Mouse (Mus musculus) layer of hippocampus, postnatal 36 days (tissue): ENCODE measurements around the gene Ptprn2. TPM values are rescaled to one million over a fixed set of nuclear protein-coding genes. Genes with fewer than 3 reads are reported as not detected.

Experiments
- DNase-seq, 2 experiments: peaks; one replicate each; pipeline ENCODE4 v3.0.0; 2022
- microRNA-seq, 2 experiments: library from miRNA; unstranded; fragments of <30 nt; microRNA quantifications; one replicate each; pipeline ENCODE4 v1.2.0; 2021
- total RNA-seq, 2 experiments: library from RNA; stranded (reverse); gene quantifications; 2 replicates each; pipeline ENCODE4 v1.2.3; 2021

Ptprn2 gene
- total RNA-seq, 2 experiments from 2014 or later: 281 to 298 TPM

DNA sequence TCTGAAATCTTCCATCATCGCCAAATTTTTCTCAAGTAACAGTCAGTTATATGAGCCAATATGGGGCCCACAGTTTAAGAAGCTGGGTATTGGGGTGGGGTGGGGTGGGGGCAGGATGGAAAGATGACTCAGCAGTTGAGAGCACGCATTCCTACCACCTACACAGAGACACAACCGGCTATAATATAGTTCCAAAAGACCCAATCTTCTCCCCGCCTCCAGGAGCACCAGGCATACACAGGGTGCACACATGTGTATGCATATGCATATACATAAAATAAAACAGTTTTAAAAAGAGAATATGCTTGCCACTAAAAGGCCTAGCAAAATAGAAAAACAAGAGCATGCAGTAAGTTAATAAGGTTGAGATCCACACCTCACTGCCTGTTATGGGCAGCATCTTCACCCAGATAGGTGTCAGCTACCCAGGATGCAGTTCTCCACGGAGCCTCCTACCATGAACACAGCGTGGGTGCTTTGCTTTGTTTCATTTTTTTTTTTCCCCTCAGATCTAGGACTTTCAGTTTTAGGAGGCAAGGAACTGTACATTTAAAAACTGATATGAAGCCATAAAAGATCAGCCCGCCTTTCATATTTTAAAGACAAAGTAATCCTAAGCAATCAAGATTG lies 783.1 kb downstream of the Ptprn2 start:
- DNase-seq: no peak

DNA sequence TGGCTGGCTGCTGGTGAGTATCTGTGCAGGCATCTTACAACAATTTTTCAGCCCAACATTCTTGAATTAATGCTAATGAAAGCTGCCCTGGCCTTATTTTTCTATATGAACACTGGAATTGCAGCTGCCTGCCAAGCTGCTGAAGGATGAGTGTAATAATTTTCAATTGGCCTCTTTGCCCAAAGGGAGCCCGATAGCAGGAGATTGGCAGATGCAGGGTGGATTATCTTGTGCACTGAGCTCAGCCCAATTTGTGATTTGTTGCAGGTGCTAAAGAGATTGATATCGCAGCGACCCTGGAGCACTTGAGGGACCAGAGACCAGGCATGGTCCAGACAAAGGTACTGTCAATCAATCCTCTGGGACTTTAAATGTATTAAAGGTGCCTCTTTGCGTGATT lies 783.8 kb downstream of the Ptprn2 start:
- DNase-seq: no peak

DNA sequence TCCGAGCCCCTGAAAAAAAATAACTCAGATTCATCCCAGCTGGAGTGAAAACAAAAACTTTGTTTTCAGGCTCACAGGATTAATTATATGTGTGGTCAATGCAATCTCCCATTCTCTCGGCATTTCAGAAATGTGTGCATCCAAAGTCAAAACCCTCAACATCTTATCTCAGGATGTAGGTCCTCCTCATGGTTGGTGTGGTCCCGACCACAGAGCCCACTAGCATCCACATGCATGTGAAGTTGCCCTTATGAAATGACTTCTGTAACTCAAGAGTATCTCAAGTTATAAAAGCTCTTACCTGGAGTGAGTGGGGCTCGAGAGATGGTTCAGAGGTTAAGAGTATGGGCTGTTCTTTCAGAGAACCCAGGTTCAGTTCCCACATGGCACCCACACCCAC lies 784.7 kb downstream of the Ptprn2 start:
- DNase-seq: no peak

DNA sequence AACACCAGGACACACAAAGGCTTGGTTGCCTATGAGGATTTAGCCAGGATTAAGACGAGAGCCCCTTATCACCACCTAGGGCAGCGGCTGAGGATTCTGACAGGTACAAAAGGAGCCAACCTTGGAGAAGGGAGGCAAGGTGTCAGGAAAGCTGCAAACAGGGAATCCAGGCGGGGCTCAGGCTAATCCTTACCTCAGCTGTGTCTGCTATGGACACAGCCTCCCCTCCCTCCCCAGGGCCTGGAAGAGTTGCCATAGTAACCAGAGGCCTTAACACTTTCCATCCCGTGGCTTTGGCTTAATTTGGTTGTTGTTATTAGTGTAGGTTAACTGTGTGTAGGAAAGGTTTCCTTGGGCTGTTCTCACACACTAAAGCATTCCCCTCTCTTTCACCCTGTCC lies 787.6 kb downstream of the Ptprn2 start:
- no peak for DNase-seq

DNA sequence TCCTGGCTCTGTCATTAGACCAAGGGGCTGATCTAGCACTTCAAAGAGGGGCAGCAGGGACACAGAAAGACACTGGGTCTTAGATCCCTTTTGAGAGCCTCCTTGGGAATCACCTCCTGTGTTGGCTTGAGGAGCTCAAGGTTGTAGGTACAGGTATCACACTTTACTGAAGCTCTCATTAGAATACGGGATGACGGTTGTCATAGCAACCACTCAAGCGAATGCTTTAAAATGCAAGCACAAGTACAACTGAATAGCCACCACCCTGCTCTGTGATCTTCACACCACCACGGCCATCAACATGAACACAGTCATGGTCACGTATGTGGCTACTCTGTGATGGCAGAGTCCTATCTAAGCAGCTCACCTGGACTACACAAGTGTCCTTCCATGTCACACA lies 789.1 kb downstream of the Ptprn2 start:
- DNase-seq: no peak

DNA sequence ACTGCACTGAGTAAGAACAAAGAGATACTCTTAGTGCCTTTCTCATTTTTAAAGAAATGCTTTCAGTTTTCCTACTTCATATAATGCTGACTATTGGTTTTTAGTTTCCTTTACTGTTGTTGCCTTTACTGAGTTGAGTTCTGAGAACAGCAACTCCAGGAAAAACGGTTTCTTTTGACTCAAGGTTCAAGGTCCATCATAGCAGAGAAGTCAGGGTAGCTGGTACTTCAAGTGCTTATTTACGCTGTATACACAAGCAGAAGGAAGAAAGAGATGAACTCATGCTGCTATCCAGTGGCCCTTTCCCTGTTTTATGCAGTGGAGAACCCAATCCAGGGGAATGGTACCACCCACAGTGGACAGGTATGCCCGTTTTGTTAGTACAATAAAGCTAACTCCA lies 795.3 kb downstream of the Ptprn2 start:
- no peak for DNase-seq

DNA sequence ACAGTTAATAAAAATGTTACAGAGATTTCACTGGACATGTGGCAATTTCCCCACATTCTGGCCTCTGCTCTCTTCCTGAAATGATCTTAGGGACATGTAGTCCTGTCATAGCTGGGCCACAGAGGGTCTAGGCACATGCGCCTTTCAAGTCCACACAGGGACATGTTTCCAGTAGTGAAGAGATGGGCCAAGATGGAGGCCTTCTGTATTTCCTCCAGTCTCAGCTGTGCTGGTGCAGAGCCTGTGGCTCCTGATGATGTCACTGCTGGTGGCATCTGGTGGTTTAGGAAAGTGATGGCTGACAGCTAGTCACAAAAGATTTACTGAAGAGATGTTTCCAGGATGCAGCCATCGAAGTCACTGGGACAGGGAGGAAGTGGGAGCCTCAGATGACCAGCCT lies 797.1 kb downstream of the Ptprn2 start:
- DNase-seq: no peak

DNA sequence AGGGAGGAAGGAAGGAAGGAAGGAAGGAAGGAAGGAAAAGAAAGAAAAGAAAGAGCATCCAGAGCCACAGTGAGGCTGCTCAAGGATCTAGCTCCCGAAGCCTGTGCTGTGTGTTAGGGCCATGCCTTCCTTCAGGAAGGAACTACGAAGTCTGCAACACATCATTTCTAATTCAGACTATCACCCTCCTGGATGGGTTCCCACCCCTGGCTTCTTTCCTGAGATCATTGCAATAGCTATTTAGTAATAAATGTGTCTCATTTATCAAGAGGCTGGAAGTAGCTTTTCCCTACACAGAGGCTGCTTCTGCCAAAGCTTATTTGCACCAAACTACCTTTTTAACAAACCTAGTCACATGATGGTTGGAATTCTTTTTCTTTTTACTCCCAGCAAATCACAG lies 801.9 kb downstream of the Ptprn2 start:
- no peak for DNase-seq

DNA sequence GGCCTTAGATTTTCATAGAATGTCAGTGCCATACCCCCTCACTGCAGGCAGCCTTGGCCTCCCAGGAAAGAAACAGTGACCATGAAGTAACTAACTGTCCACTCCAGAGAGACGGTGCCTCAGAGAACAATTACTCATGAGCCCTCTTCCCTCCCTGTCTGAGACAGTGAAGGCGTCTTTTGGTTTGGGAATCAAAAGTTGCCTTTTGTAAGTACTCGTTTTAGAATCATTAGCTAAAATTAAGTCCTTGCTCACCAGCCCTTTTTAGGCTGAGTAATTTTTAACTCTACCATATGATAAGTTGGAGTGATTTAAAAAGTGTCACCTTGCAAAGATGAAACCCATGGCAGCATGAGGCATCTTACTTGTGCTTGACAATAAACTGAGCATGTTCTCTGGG lies 806.4 kb downstream of the Ptprn2 start:
- DNase-seq: no peak

DNA sequence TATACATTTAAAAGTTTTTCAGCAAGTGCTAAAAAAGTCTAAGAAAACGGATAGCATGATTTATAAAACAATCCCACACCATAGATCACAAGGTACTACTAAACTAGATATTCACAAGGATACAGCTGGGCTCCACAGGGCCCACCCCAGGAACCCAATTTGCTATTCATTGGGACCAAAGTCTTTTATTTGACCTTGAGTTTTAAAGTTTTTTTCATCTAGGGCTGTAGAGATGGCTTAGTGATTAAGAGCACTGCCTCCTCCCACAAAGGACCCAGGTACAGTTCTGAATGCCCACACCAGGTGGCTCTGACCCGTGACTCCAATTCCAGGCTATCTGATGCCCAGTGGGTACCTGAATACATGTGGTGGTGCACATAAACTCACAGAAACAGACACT lies 811.3 kb downstream of the Ptprn2 start:
- no peak for DNase-seq

DNA sequence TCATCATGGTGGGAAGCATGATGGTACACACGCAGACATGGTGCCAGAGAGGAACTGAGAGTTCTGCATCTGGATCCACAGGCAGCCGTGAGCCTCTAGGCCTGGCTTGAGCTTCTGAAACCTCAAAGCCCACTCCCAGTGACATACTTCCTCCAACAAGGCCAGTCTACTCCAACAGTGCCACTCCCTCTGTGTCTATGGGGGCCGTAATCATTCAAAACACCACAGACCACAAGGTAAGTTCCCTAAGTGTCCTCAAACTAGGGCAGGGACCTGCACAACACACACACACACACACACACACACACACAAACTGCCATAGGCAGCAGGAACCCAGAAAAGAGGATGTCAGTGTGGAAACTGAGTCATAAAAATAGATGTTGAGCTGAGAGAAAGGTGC lies 813.6 kb downstream of the Ptprn2 start:
- no peak for DNase-seq

DNA sequence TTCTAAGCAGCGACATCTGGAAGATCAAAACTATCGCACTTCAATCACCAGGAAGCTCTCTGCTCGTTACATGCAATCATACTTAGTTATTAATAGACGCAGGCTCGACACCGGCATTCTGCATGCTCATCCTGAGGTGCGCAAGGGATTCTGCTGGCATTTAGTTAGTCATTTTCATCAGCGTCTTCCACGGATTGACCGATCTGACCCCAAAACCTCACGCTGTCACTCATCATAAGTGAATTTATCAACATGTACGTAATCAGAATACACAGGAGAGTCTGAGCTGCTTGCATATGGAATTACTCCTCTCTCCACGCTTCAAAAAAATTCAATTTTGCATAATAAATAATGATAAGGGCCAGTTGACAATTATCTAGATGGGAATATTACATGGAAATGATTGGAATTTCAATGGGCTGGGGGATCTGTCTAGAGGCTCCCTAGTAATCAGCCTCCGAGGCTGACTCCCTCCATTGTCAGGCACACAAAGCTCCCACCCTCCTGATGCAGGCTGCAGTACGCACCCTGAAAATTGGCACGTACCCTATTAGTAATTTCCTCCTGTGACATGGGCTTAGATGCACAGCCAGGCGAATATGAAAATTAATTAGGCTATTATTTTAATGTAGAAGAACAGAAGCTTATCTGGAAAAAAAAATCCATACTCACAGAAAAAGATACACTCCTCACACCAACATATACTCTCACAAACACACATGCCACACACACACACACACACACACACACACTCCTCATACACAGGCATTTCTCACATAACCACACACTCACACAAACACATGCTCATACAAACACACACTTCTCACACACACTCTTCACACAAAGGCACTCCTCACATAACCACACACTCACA lies 819.5 kb downstream of the Ptprn2 start:
- DNase-seq: no peak

DNA sequence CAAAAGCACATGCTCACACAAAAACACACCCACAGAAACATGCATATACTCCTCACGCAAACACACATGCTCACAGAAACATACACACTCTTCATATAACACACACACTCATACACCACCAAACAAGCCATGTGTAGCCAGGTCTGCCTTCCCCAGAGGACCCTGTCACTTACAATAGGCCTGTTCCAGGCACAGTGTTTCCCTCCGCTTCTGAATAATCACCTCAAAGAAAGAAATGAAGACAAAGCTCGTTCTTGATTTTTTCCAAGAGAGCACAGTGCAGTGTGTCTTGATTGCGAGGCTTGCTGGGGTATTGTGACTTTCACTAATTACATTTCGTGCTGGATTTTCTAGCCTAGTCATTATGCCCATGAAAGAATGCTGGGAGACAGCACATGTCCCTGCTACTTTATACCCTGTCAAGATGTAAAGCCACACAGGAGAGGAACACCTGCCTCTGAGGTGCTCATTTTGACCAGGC lies 820.1 kb downstream of the Ptprn2 start:
- DNase-seq: no peak

DNA sequence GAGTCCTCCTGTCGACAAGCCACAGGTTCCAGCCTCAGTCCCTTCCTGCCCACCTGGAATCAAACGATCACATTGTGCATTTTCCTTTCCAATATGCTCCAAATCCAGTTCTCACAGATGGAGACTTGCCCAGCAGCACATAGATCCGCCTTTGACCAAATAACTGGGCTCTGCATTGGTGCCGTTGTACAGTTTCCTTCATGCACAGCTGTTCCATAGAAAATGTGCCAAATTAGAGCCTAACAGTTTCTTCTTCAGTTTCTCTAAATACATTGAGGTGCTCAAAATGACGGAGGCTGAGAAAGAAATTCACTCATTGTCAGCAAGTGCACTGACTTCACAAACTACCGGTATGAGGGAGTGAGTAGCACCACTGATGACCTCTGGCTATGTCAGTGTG lies 826.6 kb downstream of the Ptprn2 start:
- DNase-seq: no peak

DNA sequence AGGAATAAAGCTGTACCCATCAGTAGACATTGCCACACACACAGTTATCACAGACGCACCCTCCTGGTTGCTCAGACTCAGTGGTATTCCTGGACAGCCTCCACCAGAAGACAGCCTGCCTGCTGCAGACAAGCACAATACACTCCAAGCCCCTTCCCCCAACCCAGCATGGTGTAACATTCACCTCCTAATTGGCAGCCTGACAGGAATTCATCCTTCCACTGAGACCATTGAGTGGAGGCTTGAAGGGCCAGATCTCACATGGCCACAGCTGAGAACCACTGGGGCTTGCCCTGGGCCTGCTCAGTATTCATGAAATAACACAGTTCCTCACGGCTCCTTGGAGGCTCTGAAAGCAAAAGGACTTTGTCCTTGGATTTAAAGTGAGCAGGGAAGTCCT lies 829.5 kb downstream of the Ptprn2 start:
- DNase-seq: no peak

DNA sequence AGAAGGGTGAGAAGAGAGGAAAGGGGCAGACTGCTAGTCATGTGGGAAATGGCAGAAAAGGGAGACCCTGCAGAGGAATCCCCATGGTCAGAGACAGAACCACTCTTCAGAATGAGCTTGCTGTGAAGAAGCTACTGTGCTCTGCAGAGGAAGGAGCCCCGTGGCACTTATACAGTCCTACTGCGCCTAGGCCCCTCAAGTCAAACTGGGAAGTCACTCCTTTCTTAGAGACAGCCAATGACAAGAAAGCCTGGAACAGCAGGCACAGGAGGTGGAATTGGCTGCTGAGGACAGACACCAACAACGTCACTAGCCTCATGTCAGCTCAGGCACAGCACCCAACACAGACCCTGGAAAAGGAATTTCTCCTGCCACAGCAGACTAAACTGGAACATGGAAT lies 830.1 kb downstream of the Ptprn2 start:
- DNase-seq: no peak

DNA sequence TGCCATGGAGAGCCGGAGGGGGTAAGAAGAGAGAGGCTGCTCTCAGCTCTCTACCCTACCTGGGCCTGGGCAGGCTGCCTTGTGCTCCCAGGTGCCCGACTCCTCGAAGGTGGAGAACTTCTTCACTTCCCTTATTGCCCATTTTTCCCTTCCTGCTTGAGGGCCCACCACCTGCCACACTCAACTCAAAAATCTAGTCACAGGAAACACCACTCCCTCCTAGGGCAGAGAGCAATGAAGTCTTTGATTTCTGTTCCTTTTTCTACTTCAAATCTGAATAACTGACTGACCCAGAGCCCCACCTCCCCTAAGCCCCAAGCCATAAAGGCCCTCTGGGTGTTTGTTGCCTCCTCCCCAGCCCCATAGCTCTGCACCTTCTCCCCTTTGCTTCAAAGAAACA lies 832.7 kb downstream of the Ptprn2 start:
- DNase-seq: no peak

DNA sequence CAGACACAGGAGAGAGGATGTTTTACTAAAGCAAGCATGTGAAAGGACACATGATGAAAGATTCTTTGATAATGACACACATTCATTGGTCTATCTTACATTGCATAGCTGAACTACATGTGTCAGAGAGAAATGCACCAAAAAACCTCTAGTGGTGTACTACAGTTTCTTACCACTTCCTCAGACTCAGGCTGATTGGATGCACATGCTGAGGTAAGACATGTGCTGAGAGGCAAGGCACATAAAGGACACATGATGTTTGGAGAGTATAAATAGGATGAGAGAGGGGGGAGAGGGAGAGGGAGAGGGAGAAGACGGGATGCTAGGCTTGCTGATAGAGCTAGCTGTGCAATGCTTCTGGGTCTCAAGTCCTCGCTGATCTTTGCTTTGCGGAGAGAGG lies 837.5 kb downstream of the Ptprn2 start:
- DNase-seq: no peak

Small RNAs within 50 kb of the gene (microRNA-seq; reads per million reads assigned to microRNA genes)
- 349 to 828 reads per million in 2 experiments for gene Mir153

Other genes starting within 250 kb of the Ptprn2 start
- 10 to 100 TPM; 17.2 to 17.6 TPM for gene Wdr60, start 222.7 kb upstream of the Ptprn2 start, total RNA-seq
- gene Gm11027, start 210.3 kb upstream of the Ptprn2 start, total RNA-seq: not detected
- 10 to 100 TPM; 71.7 to 72.9 TPM for gene Esyt2, start 204.5 kb upstream of the Ptprn2 start, total RNA-seq
- 1 to 10 TPM; 4.8 to 5.6 TPM for gene Ncapg2, start 80.3 kb upstream of the Ptprn2 start, total RNA-seq